Mouse (Mus musculus) cerebellum, adult 2 months (tissue): ENCODE results near the gene Cilp2. TPM values are rescaled to one million over a fixed set of nuclear protein-coding genes. Genes with fewer than 3 reads are reported as not detected.
A peak's percentile ranks its signal among the peaks of the same experiment; 100 is the strongest.

Experiments
- DNase-seq, 2 experiments: peaks; one replicate each; pipeline ENCODE4 v3.0.0; 2021
- H3K27ac ChIP-seq: fragments of 200-500 bp; 2 replicates; pipeline ENCODE4 v1.5.1; 2012; ENCODE audit warnings: low read length, control low read depth, inconsistent platforms; ENCODE audit not compliant: insufficient read depth
- H3K27me3 ChIP-seq: fragments of 200-500 bp; 2 replicates; pipeline ENCODE4 v1.6.1; 2012; ENCODE audit warnings: inconsistent platforms, mild to moderate bottlenecking, low read length, moderate library complexity; ENCODE audit not compliant: control insufficient read depth, insufficient read depth
- H3K4me1 ChIP-seq: fragments of 200-500 bp; 2 replicates; pipeline ENCODE4 v1.6.1; 2011; ENCODE audit warnings: low read length; ENCODE audit not compliant: control insufficient read depth, insufficient read depth
- H3K4me3 ChIP-seq: fragments of 200-500 bp; replicated peaks from 2 replicates; pipeline ENCODE3; 2011; ENCODE audit warnings: mild to moderate bottlenecking, low read depth, low read length, control low read depth; ENCODE audit not compliant: insufficient read depth
- CTCF ChIP-seq: fragments of 200-500 bp; IDR thresholded peaks from 2 replicates; pipeline ENCODE4 v1.5.1; 2011; ENCODE audit warnings: low read depth, mild to moderate bottlenecking, control low read depth, low read length, moderate library complexity, borderline replicate concordance; ENCODE audit not compliant: insufficient read depth
- POLR2A ChIP-seq: fragments of 200-500 bp; IDR thresholded peaks from 2 replicates; pipeline ENCODE4 v1.6.1; 2011; ENCODE audit warnings: low read length, control low read depth, borderline replicate concordance; ENCODE audit not compliant: insufficient read depth
- WGBS: fragments of 180-500 bp; shearing (Covaris S2); methylation state at CpG from one replicate; pipeline ENCODE4 v1.1.7; 2018; 5-methylcytosine and 5-hydroxymethylcytosine counted together
- polyA plus RNA-seq: library from polyadenylated mRNA; depleted of rRNA; stranded (reverse); fragments of >200 nt; gene quantifications from 2 replicates; pipeline ENCODE4 v1.2.3, GENCODE M21; 2012

The Cilp2 gene
- polyA plus RNA-seq, 1 experiment = 0.18 TPM

DNA sequence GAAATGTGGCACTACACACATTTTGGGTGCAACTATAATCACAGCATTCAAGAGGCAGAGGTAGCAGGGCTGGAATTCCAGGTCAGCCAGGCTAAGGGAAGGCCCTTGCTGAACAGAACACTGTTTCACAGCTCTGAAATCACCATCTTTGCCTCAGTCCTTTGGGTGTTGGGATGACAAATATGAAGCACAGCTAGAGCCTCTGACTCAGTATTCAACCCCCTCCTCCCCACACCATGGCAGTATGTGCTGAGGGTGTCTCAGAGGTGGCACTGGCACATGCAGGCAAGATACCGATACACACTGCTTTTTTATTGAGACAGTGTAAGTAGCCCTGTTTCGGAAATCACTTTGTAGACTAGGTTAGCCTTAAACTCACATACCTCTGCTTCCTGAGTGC, 18.8 kb upstream of the Cilp2 start:
- DNase-seq = no peak
- Histone ChIP-seq H3K27me3 (no peaks in the 10 kb centered on the region), H3K27ac (no peak overlapping the region), H3K4me1 (0 out of 2 replicates have a peak, but pooled peaks cover 4% of the 10 kb centered on the region), H3K4me3 (no peak overlapping the region)
- 91% methylated on average over 2 of the region's 2 CpGs for WGBS
- TF ChIP-seq POLR2A (no peak), CTCF (no peak)

GRCm38 (mm10) chr8:69904096-69904495, 16.6 kb upstream of the Cilp2 start:
- no peak overlapping the region for H3K27ac ChIP-seq
- H3K4me3 ChIP-seq = no peak overlapping the region
- TF ChIP-seq POLR2A (no peak), CTCF (no peak)
- no peak for DNase-seq
- H3K4me1 ChIP-seq = peaks cover 6% of the 10 kb centered on the region; the same call in 1 of the 2 replicates
- H3K27me3 ChIP-seq = no peaks in the 10 kb centered on the region
- 82% methylated on average over 8 of the region's 8 CpGs for WGBS

DNA sequence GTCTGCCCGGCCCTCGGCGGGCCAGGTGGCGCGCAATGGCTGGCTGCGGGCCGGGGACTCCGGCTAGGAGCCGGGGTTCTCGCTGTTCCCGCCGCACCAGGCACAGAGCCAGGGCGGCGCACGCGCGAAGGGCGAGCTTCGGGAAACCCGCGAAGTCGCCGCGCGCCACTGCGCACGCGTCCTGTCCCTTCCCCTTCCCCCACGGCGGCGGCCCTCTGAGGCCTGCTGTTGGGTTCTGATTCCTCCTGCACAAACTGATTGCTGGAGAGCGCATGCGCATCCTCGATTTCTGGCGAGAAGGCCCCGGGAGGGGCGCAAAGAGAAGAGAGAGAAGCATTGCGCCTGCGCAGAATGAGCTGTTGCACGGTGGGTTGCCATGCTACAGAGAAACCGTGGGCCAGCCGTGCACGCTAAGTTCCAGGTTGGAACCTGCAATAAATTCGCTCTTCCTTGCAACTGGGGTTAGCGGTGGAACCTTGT, 15.6 kb upstream of the Cilp2 start:
- WGBS = under 1% methylated on average over 45 of the region's 45 CpGs
- DNase-seq = peak; percentile 99 to 100
- Histone ChIP-seq H3K27ac (peak overlapping the region; percentile 42), H3K4me3 (peak overlapping the region; percentile 89), H3K4me1 (peaks cover 8% of the 10 kb centered on the region), H3K27me3 (no peaks in the 10 kb centered on the region)
- TF ChIP-seq CTCF (no peak), POLR2A (peak; percentile 90)

GRCm38 (mm10) chr8:69902163-69903062, 14.9 kb upstream of the Cilp2 start, which contains the start of the genes Tssk6, Ndufa13 and Yjefn3:
Gene Tssk6, plus strand, starts transcription at chr8:69902184.
Gene Ndufa13, minus strand, starts transcription at chr8:69902558.
Gene Yjefn3, minus strand, starts transcription at chr8:69902712.
- peak within 1 kb of the TSS; percentile 89 for H3K4me3 ChIP-seq
- no peaks in the 10 kb centered on the region for H3K27me3 ChIP-seq
- TF ChIP-seq CTCF = no peak
- TF ChIP-seq POLR2A = no peak
- 2% methylated on average over 89 of the region's 89 CpGs for WGBS
- H3K27ac ChIP-seq = peak within 1 kb of the TSS; percentile 88
- peak; percentile 59 to 64 for DNase-seq
- peaks cover 13% of the 10 kb centered on the region for H3K4me1 ChIP-seq

GRCm38 (mm10) chr8:69901484-69902162, 14.1 kb upstream of the Cilp2 start:
- peak; percentile 97 to 99 for DNase-seq
- Histone ChIP-seq H3K27me3 (no peaks in the 10 kb centered on the region), H3K4me3 (peak overlapping the region; percentile 89), H3K4me1 (peaks cover 17% of the 10 kb centered on the region), H3K27ac (peak overlapping the region; percentile 88)
- 1% methylated on average over 41 of the region's 41 CpGs for whole genome bisulfite sequencing
- TF ChIP-seq CTCF (peak; percentile 48; the same call in 1 of the 2 replicates), POLR2A (peak; percentile 88)

DNA sequence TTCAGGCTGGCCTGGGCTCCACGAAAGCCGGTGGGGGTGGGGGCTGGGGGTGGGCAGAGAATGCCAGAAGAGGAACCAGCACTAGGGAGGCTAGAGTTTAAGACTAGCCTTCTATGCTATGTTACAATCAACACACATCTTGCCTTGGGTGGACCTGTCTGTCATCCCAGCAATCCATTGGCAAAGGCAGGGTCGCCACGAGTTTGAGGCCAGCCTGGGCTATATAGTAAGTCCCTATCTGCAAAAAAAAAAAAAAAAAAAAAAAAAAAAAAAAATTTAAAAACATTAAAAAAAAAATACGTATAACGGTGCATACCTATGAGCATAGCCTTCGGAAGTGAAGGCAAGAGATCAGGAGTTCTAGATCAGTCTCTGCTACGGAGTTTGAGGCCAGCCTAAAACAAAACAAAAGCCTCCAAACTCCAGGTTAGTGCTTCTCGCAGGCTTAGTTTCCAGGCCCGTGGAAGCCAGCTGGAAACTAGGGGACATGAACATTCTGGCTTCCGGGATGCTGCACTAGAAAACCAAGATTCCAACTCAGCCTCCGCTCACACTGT, 13.5 kb upstream of the Cilp2 start:
- no peak for TF ChIP-seq POLR2A
- TF ChIP-seq CTCF = no peak
- no peaks in the 10 kb centered on the region for H3K27me3 ChIP-seq
- H3K4me3 ChIP-seq = peak overlapping the region; percentile 89
- peaks cover 20% of the 10 kb centered on the region for H3K4me1 ChIP-seq
- no peak for DNase-seq
- 9% methylated on average over 12 of the region's 12 CpGs for WGBS
- H3K27ac ChIP-seq = peak overlapping the region; percentile 88

DNA sequence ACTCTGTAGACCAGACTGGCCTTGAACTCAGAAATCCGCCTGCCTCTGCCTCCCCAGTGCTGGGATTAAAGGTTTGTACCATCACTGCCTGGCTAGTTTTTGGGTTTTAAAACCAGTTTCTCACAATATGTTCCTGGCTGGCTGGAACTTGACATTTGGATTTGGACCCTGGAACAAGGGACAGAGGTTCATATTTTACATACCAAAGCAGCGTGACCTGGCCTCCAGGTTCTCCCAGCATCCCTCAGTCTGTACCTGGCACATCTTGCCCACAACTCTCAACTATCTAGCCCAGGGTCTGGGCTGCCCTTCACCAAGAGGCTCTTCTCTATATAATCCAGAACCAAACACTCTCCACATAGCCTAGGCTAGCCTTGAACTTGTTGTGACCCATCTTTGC, 12.4 kb upstream of the Cilp2 start:
- H3K27ac ChIP-seq = no peak overlapping the region
- 87% methylated on average over 2 of the region's 2 CpGs for WGBS
- peaks cover 24% of the 10 kb centered on the region for H3K4me1 ChIP-seq
- H3K27me3 ChIP-seq = no peaks in the 10 kb centered on the region
- no peak for TF ChIP-seq CTCF
- no peak for TF ChIP-seq POLR2A
- H3K4me3 ChIP-seq = no peak overlapping the region
- no peak for DNase-seq

DNA sequence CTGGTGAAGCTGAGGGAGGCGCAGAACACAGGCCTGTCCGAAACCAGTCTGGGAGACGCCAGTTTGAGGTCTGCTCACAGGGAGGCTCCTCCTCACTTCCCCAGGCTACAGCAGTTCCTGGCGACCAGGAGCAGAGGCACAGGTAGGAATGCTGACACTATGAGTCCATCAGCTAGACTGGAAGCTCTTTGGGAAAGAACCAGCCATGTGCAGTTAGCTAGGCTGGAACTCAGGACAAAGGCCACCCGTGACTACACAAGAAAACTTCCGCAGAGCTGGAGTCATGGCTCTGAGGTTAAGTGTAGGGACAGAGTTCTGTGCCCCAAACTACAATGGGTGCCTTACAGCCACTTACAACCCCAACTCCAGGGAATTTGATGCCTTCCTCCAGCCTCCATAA, 10.4 kb upstream of the Cilp2 start:
- Histone ChIP-seq H3K4me1 (peaks cover 29% of the 10 kb centered on the region), H3K4me3 (no peak overlapping the region), H3K27me3 (no peaks in the 10 kb centered on the region), H3K27ac (no peak overlapping the region)
- no peak for DNase-seq
- WGBS = 73% methylated on average over 6 of the region's 6 CpGs
- TF ChIP-seq POLR2A (no peak), CTCF (no peak)
